In genomic region chr7:142060931-142061565, GRCm38 (mm10) we compare ENCODE assay signal across 8 mouse cellular contexts. TPM values are rescaled to one million over a fixed set of nuclear protein-coding genes. Genes with fewer than 3 reads are reported as not detected.
DNase-seq lines count a peak whose midpoint lies in the region; ATAC-seq and TF ChIP-seq lines count a peak whose summit lies in the region.

Mob2 (minus strand) TSS chr7:142061065.

- WGBS in embryonic facial prominence, embryonic 14.5 days: 0% methylated on average over 21 of the region's 49 CpGs
- WGBS in heart, adult 2 months: under 1% methylated on average over 49 of the region's 49 CpGs
- 1% methylated on average over 42 of the region's 49 CpGs for WGBS in kidney, adult 2 months
- under 1% methylated on average over 46 of the region's 49 CpGs for WGBS in limb, embryonic 11.5 days
- WGBS in midbrain, embryonic 13.5 days: under 1% methylated on average over 49 of the region's 49 CpGs
- 1% methylated on average over 49 of the region's 49 CpGs for WGBS in small intestine, adult 2 months

- H3K27ac ChIP-seq in embryonic facial prominence, embryonic 14.5 days (replicated peaks; ENCODE audit: low read depth, low read length): peak within 1 kb of the TSS; percentile 81
- H3K27ac ChIP-seq in heart, adult 2 months: peak within 1 kb of the TSS; percentile 96
- peak within 1 kb of the TSS; percentile 55; the same call in 1 of the 2 replicates for H3K27ac ChIP-seq in kidney, adult 2 months (ENCODE audit: insufficient read depth, low read depth, low read length)
- H3K27ac ChIP-seq in limb, embryonic 11.5 days (replicated peaks; ENCODE audit: low read depth, low read length): no peak within 1 kb of the TSS
- H3K27ac ChIP-seq in midbrain, embryonic 13.5 days: peak within 1 kb of the TSS; percentile 78
- H3K27ac ChIP-seq in small intestine, adult 2 months (ENCODE audit: insufficient read depth, low read depth, low read length): peak within 1 kb of the TSS; percentile 30

- peaks cover 13% of the 10 kb centered on the region for H3K4me1 ChIP-seq in embryonic facial prominence, embryonic 14.5 days (ENCODE audit: control insufficient read depth, insufficient read depth, low read length)
- H3K4me1 ChIP-seq in heart, adult 2 months (ENCODE audit: control insufficient read depth, insufficient read depth, low read length): peaks cover 25% of the 10 kb centered on the region
- H3K4me1 ChIP-seq in kidney, adult 2 months (ENCODE audit: control insufficient read depth, insufficient read depth, low read length): peaks cover 23% of the 10 kb centered on the region; the same call in 1 of the 2 replicates
- peaks cover 7% of the 10 kb centered on the region; the same call in 1 of the 2 replicates for H3K4me1 ChIP-seq in limb, embryonic 11.5 days (ENCODE audit: control insufficient read depth, insufficient read depth, low read length)
- peaks cover 28% of the 10 kb centered on the region for H3K4me1 ChIP-seq in midbrain, embryonic 13.5 days (replicated peaks)
- H3K4me1 ChIP-seq in small intestine, adult 2 months (ENCODE audit: control insufficient read depth, insufficient read depth, insufficient read length, low read length): peaks cover 25% of the 10 kb centered on the region

- TF ChIP-seq CTCF in heart, adult 2 months (IDR thresholded peaks at IDR 0.05): no peak; the same call in 1 of the 2 replicates
- TF ChIP-seq CTCF in kidney, adult 2 months (conservative IDR thresholded peaks at IDR 0.05; ENCODE audit: insufficient read depth, insufficient read length, low read depth, low read length): no peak
- TF ChIP-seq CTCF in small intestine, adult 2 months (IDR thresholded peaks at IDR 0.05; ENCODE audit: extremely low read depth, insufficient read length, insufficient replicate concordance, low read depth, low read length): no peak

- H3K4me3 ChIP-seq in embryonic facial prominence, embryonic 14.5 days (ENCODE audit: low read depth, low read length): peak within 1 kb of the TSS; percentile 99
- peak within 1 kb of the TSS; percentile 84 for H3K4me3 ChIP-seq in heart, adult 2 months
- H3K4me3 ChIP-seq in kidney, adult 2 months (ENCODE audit: insufficient read depth, low read depth, low read length): peak within 1 kb of the TSS; percentile 86
- peak within 1 kb of the TSS; percentile 76 for H3K4me3 ChIP-seq in limb, embryonic 11.5 days (ENCODE audit: low read depth, low read length)
- peak within 1 kb of the TSS; percentile 92 for H3K4me3 ChIP-seq in midbrain, embryonic 13.5 days (replicated peaks)
- H3K4me3 ChIP-seq in small intestine, adult 2 months (ENCODE audit: low read depth, low read length): peak within 1 kb of the TSS; percentile 89

- TF ChIP-seq EP300 in heart, adult 2 months (IDR thresholded peaks at IDR 0.05; ENCODE audit: insufficient read depth, low read depth, low read length): no peak; the same call in 1 of the 2 replicates

- peak; percentile 97 for ATAC-seq in embryonic facial prominence, embryonic 14.5 days (ENCODE audit: low read depth)
- peak; percentile 94 for ATAC-seq in limb, embryonic 11.5 days (ENCODE audit: insufficient number of reproducible peaks, low FRiP score, low TSS enrichment, low read depth)
- peak; percentile 97 for ATAC-seq in midbrain, embryonic 13.5 days

- H3K27me3 ChIP-seq in embryonic facial prominence, embryonic 14.5 days (replicated peaks; ENCODE audit: control insufficient read depth, insufficient read depth, low read length): no peaks in the 10 kb centered on the region
- H3K27me3 ChIP-seq in heart, adult 2 months (ENCODE audit: control insufficient read depth, insufficient read depth, low read length): no peaks in the 10 kb centered on the region
- H3K27me3 ChIP-seq in kidney, adult 2 months (replicated peaks; ENCODE audit: control insufficient read depth, insufficient read depth, low read length): no peaks in the 10 kb centered on the region
- H3K27me3 ChIP-seq in limb, embryonic 11.5 days (ENCODE audit: control insufficient read depth, insufficient read depth, low read length): no peaks in the 10 kb centered on the region
- H3K27me3 ChIP-seq in midbrain, embryonic 13.5 days: 0 out of 2 replicates have a peak, but pooled peaks cover 3% of the 10 kb centered on the region
- no peaks in the 10 kb centered on the region for H3K27me3 ChIP-seq in small intestine, adult 2 months (ENCODE audit: control insufficient read depth, insufficient read depth, low read length)

- H3K4me2 ChIP-seq in embryonic facial prominence, embryonic 14.5 days (ENCODE audit: low read depth, low read length): peak within 1 kb of the TSS; percentile 97
- H3K4me2 ChIP-seq in limb, embryonic 11.5 days (ENCODE audit: low read depth, severe bottlenecking): peak within 1 kb of the TSS; percentile 87
- H3K4me2 ChIP-seq in midbrain, embryonic 13.5 days (replicated peaks): peak within 1 kb of the TSS; percentile 97

- intact Hi-C loops in heart, adult 2 months (cut with DNase I): loop anchor here (5.0 kb wide), 1 partner anchor 36 kb away; the partner anchor contains the start of gene Dusp8

- H3K36me3 ChIP-seq in embryonic facial prominence, embryonic 14.5 days (ENCODE audit: control insufficient read depth, insufficient read depth, low read length): 0 out of 2 replicates have a peak, but pooled peaks cover 6% of the 10 kb centered on the region
- H3K36me3 ChIP-seq in heart, adult 2 months (ENCODE audit: control insufficient read depth, insufficient read depth, low read length): peaks cover 26% of the 10 kb centered on the region
- H3K36me3 ChIP-seq in kidney, adult 2 months (ENCODE audit: control insufficient read depth, insufficient read depth, low read length): no peaks in the 10 kb centered on the region
- no peaks in the 10 kb centered on the region for H3K36me3 ChIP-seq in limb, embryonic 11.5 days (ENCODE audit: control insufficient read depth, insufficient read depth, low read length)
- peaks cover 3% of the 10 kb centered on the region for H3K36me3 ChIP-seq in midbrain, embryonic 13.5 days
- no peaks in the 10 kb centered on the region for H3K36me3 ChIP-seq in small intestine, adult 2 months (ENCODE audit: control insufficient read depth, insufficient read depth, low read length)

- H3K79me2 ChIP-seq in heart, adult 2 months (replicated peaks; ENCODE audit: control insufficient read depth, insufficient read depth, low read length): peaks cover 13% of the 10 kb centered on the region

- H3K9me3 ChIP-seq in embryonic facial prominence, embryonic 14.5 days (ENCODE audit: control insufficient read depth, low read length): no peaks in the 10 kb centered on the region
- H3K9me3 ChIP-seq in limb, embryonic 11.5 days (ENCODE audit: control insufficient read depth, low read length): no peaks in the 10 kb centered on the region
- H3K9me3 ChIP-seq in midbrain, embryonic 13.5 days: no peaks in the 10 kb centered on the region

- H3K9ac ChIP-seq in embryonic facial prominence, embryonic 14.5 days (ENCODE audit: low read depth, low read length): peak within 1 kb of the TSS; percentile 92
- H3K9ac ChIP-seq in heart, adult 2 months (ENCODE audit: low read depth, low read length): peak within 1 kb of the TSS; percentile 100
- H3K9ac ChIP-seq in limb, embryonic 11.5 days (ENCODE audit: low read length): peak within 1 kb of the TSS; percentile 91
- H3K9ac ChIP-seq in midbrain, embryonic 13.5 days (replicated peaks): peak within 1 kb of the TSS; percentile 92

- peak; percentile 73 for DNase-seq in 3T3-L1 (ENCODE audit: low read depth, low spot score)
- peak; percentile 74 to 83 for DNase-seq in adrenal gland, postnatal 4 days (ENCODE audit: low spot score in 2 of 2)
- DNase-seq in embryonic facial prominence, embryonic 14.5 days (ENCODE audit: low spot score): peak; percentile 94
- peak; percentile 95 to 96 for DNase-seq in heart, adult 2 months
- peak; percentile 94 for DNase-seq in kidney, adult 2 months
- DNase-seq in limb, embryonic 11.5 days (ENCODE audit: low spot score): peak; percentile 93

- TF ChIP-seq POLR2A in heart, adult 2 months (IDR thresholded peaks at IDR 0.05; ENCODE audit: insufficient read depth, low read depth, low read length): peak; percentile 91
- TF ChIP-seq POLR2A in kidney, adult 2 months (IDR thresholded peaks at IDR 0.05; ENCODE audit: low read depth, low read length): peak; percentile 73
- peak; percentile 89 for TF ChIP-seq POLR2A in small intestine, adult 2 months (IDR thresholded peaks at IDR 0.05; ENCODE audit: low read depth, low read length)

RNA-seq across cellular contexts. Expression of gene Mob2, which starts in this region (rescaled TPM):
- 10 to 100 TPM; 50.1 to 52.1 TPM for total RNA-seq in adrenal gland, postnatal 4 days (2021)
- polyA plus RNA-seq in embryonic facial prominence, embryonic 14.5 days (2014; fragmentation: Nextera tagmentation; extraction: Ambion mirVana): 65.8 and 68.4 TPM in 2 replicates
- 10 to 100 TPM; 41.9 to 44.5 TPM for total RNA-seq in heart, adult 2 months (2021)
- 44.8 and 58.9 TPM in 2 replicates for polyA plus RNA-seq in heart, adult 2 months (2012; rRNA removed)
- polyA plus RNA-seq in kidney, adult 2 months (2012; rRNA removed): 44.0 and 45.3 TPM in 2 replicates
- polyA plus RNA-seq in limb, embryonic 11.5 days (2014; fragmentation: Nextera tagmentation; extraction: Ambion mirVana): 57.6 and 62.7 TPM in 2 replicates
- polyA plus RNA-seq in midbrain, embryonic 13.5 days (2015; fragmentation: Nextera tagmentation; extraction: Ambion mirVana): 52.3 and 56.9 TPM in 2 replicates
- 26.1 and 31.8 TPM in 2 replicates for polyA plus RNA-seq in small intestine, adult 2 months (2012; rRNA removed)
